Mouse (Mus musculus) embryonic facial prominence, embryonic 12.5 days (tissue): ENCODE data around the gene Tnnt3. TPM values are rescaled to one million over a fixed set of nuclear protein-coding genes. Genes with fewer than 3 reads are reported as not detected.
A peak's percentile ranks its signal among the peaks of the same experiment; 100 is the strongest.

ENCODE experiments used
- ATAC-seq: fragments of 200-750 bp; cut with Nextera tagmentation; 2 replicates; pipeline ENCODE4 v1.8.0; 2017; ENCODE audit not compliant: insufficient number of reproducible peaks, insufficient read depth, low FRiP score, low TSS enrichment
- H3K27ac ChIP-seq: fragments of 300-500 bp; sonication (generic); 2 replicates; pipeline ENCODE4 v1.5.1; 2016; ENCODE audit warnings: mild to moderate bottlenecking
- H3K27me3 ChIP-seq: fragments of 300-500 bp; sonication (generic); 2 replicates; pipeline ENCODE4 v1.6.1; 2016; ENCODE audit warnings: mild to moderate bottlenecking, moderate library complexity
- H3K36me3 ChIP-seq: fragments of 300-500 bp; sonication (generic); 2 replicates; pipeline ENCODE4 v1.6.1; 2016; ENCODE audit warnings: mild to moderate bottlenecking
- H3K4me1 ChIP-seq: fragments of 300-500 bp; sonication (generic); 2 replicates; pipeline ENCODE4 v1.6.1; 2016
- H3K4me2 ChIP-seq: fragments of 300-500 bp; sonication (generic); replicated peaks from 2 replicates; pipeline ENCODE4 v1.6.1; 2016; ENCODE audit warnings: mild to moderate bottlenecking, moderate library complexity
- H3K4me3 ChIP-seq: fragments of 300-500 bp; sonication (generic); 2 replicates; pipeline ENCODE4 v1.5.1; 2016; ENCODE audit warnings: mild to moderate bottlenecking
- H3K9ac ChIP-seq: fragments of 300-500 bp; sonication (generic); 2 replicates; pipeline ENCODE4 v1.6.1; 2016; ENCODE audit warnings: mild to moderate bottlenecking, moderate library complexity
- H3K9me3 ChIP-seq: fragments of 300-500 bp; sonication (generic); 2 replicates; pipeline ENCODE4 v1.6.1; 2016; ENCODE audit warnings: mild to moderate bottlenecking, moderate library complexity
- WGBS: fragments of 180-500 bp; shearing (Covaris S2); methylation state at CpG from one replicate; pipeline ENCODE4 v1.1.7; 2016; 5-methylcytosine and 5-hydroxymethylcytosine counted together
- polyA plus RNA-seq: library from polyadenylated mRNA; unstranded; fragments of >200 nt; fragmentation: Nextera tagmentation; extraction: Ambion mirVana; gene quantifications from 2 replicates; pipeline ENCODE4 v1.2.1, GENCODE M21; 2016

The Tnnt3 gene
- polyA plus RNA-seq, 1 experiment from 2014 or later = 6.9 TPM

GRCm38 (mm10) chr7:142462594-142463078, 36.0 kb upstream of the Tnnt3 start:
- no peaks in the 10 kb centered on the region for H3K36me3 ChIP-seq
- no peak for ATAC-seq
- H3K4me1 ChIP-seq = peaks cover 17% of the 10 kb centered on the region
- 82% methylated on average over 4 of the region's 4 CpGs for WGBS
- H3K27ac ChIP-seq = 0 out of 2 replicates have a peak overlapping the region, but pooled peaks have one; percentile 12
- no peaks in the 10 kb centered on the region for H3K27me3 ChIP-seq
- H3K4me2 ChIP-seq = no peak overlapping the region
- H3K9ac ChIP-seq = no peak overlapping the region
- no peak overlapping the region for H3K4me3 ChIP-seq
- H3K9me3 ChIP-seq = no peaks in the 10 kb centered on the region

GRCm38 (mm10) chr7:142470171-142470691, 28.4 kb upstream of the Tnnt3 start:
- Histone ChIP-seq H3K4me1 (peaks cover 42% of the 10 kb centered on the region), H3K27ac (peak overlapping the region; percentile 88), H3K4me2 (no peak overlapping the region), H3K9me3 (no peaks in the 10 kb centered on the region), H3K9ac (no peak overlapping the region), H3K4me3 (no peak overlapping the region), H3K36me3 (no peaks in the 10 kb centered on the region), H3K27me3 (no peaks in the 10 kb centered on the region)
- 75% methylated on average over 7 of the region's 7 CpGs for WGBS
- no peak for ATAC-seq

GRCm38 (mm10) chr7:142470808-142471413, 27.7 kb upstream of the Tnnt3 start:
- Histone ChIP-seq H3K27ac (peak overlapping the region; percentile 88), H3K27me3 (no peaks in the 10 kb centered on the region), H3K9me3 (no peaks in the 10 kb centered on the region), H3K4me2 (0 out of 2 replicates have a peak overlapping the region, but pooled peaks have one; percentile 18), H3K9ac (no peak overlapping the region), H3K4me1 (peaks cover 47% of the 10 kb centered on the region), H3K4me3 (no peak overlapping the region), H3K36me3 (no peaks in the 10 kb centered on the region)
- 14% methylated on average over 4 of the region's 4 CpGs for WGBS
- no peak for ATAC-seq

GRCm38 (mm10) chr7:142471414-142471861, 27.2 kb upstream of the Tnnt3 start:
- Histone ChIP-seq H3K27me3 (no peaks in the 10 kb centered on the region), H3K4me2 (peak overlapping the region; percentile 18; the same call in 1 of the 2 replicates), H3K4me3 (no peak overlapping the region), H3K27ac (peak overlapping the region; percentile 88), H3K9me3 (no peaks in the 10 kb centered on the region), H3K9ac (peak overlapping the region; percentile 56; the same call in 1 of the 2 replicates), H3K4me1 (peaks cover 47% of the 10 kb centered on the region), H3K36me3 (no peaks in the 10 kb centered on the region)
- 45% methylated on average over 6 of the region's 6 CpGs for WGBS
- ATAC-seq = no peak

GRCm38 (mm10) chr7:142471884-142472570, 26.6 kb upstream of the Tnnt3 start:
- Histone ChIP-seq H3K27ac (peak overlapping the region; percentile 88), H3K9me3 (no peaks in the 10 kb centered on the region), H3K4me1 (peaks cover 47% of the 10 kb centered on the region), H3K4me3 (no peak overlapping the region), H3K9ac (peak overlapping the region; percentile 56), H3K4me2 (peak overlapping the region; percentile 18; the same call in 1 of the 2 replicates), H3K27me3 (no peaks in the 10 kb centered on the region), H3K36me3 (no peaks in the 10 kb centered on the region)
- no peak for ATAC-seq
- WGBS = 33% methylated on average over 14 of the region's 15 CpGs

- Histone ChIP-seq H3K9me3 (no peaks in the 10 kb centered on the region), H3K9ac (no peak overlapping the region; the same call in 1 of the 2 replicates), H3K4me3 (no peak overlapping the region), H3K4me1 (peaks cover 47% of the 10 kb centered on the region), H3K4me2 (0 out of 2 replicates have a peak overlapping the region, but pooled peaks have one; percentile 4), H3K36me3 (no peaks in the 10 kb centered on the region), H3K27me3 (no peaks in the 10 kb centered on the region), H3K27ac (peak overlapping the region; percentile 88; the same call in 1 of the 2 replicates)
- ATAC-seq = no peak
- WGBS = 92% methylated on average over 4 of the region's 4 CpGs
Measured at GRCm38 (mm10) chr7:142472936-142473335, 25.7 kb upstream of the Tnnt3 start.

GRCm38 (mm10) chr7:142473476-142473875, 25.2 kb upstream of the Tnnt3 start:
- Histone ChIP-seq H3K9ac (no peak overlapping the region), H3K36me3 (no peaks in the 10 kb centered on the region), H3K4me2 (no peak overlapping the region), H3K4me1 (peaks cover 47% of the 10 kb centered on the region), H3K9me3 (no peaks in the 10 kb centered on the region), H3K27me3 (no peaks in the 10 kb centered on the region), H3K4me3 (no peak overlapping the region), H3K27ac (0 out of 2 replicates have a peak overlapping the region, but pooled peaks have one; percentile 88)
- no peak for ATAC-seq
- 86% methylated on average over 2 of the region's 2 CpGs for WGBS

GRCm38 (mm10) chr7:142474799-142475198, 23.8 kb upstream of the Tnnt3 start:
- 89% methylated on average over 14 of the region's 14 CpGs for WGBS
- H3K27me3 ChIP-seq = no peaks in the 10 kb centered on the region
- H3K9ac ChIP-seq = no peak overlapping the region
- 0 out of 2 replicates have a peak overlapping the region, but pooled peaks have one; percentile 1 for H3K27ac ChIP-seq
- H3K4me1 ChIP-seq = peaks cover 43% of the 10 kb centered on the region
- no peaks in the 10 kb centered on the region for H3K36me3 ChIP-seq
- no peak overlapping the region for H3K4me2 ChIP-seq
- no peak overlapping the region for H3K4me3 ChIP-seq
- no peak for ATAC-seq
- H3K9me3 ChIP-seq = no peaks in the 10 kb centered on the region

GRCm38 (mm10) chr7:142475641-142476040, 23.0 kb upstream of the Tnnt3 start:
- no peaks in the 10 kb centered on the region for H3K27me3 ChIP-seq
- no peak overlapping the region for H3K4me2 ChIP-seq
- H3K36me3 ChIP-seq = no peaks in the 10 kb centered on the region
- H3K9me3 ChIP-seq = no peaks in the 10 kb centered on the region
- peaks cover 42% of the 10 kb centered on the region for H3K4me1 ChIP-seq
- peak overlapping the region; percentile 12; the same call in 1 of the 2 replicates for H3K27ac ChIP-seq
- H3K9ac ChIP-seq = no peak overlapping the region
- 68% methylated on average over 7 of the region's 7 CpGs for WGBS
- no peak for ATAC-seq
- no peak overlapping the region for H3K4me3 ChIP-seq

GRCm38 (mm10) chr7:142476271-142476670, 22.4 kb upstream of the Tnnt3 start:
- H3K27ac ChIP-seq = no peak overlapping the region
- H3K4me3 ChIP-seq = no peak overlapping the region
- H3K4me2 ChIP-seq = no peak overlapping the region
- H3K9me3 ChIP-seq = no peaks in the 10 kb centered on the region
- no peaks in the 10 kb centered on the region for H3K36me3 ChIP-seq
- peaks cover 43% of the 10 kb centered on the region for H3K4me1 ChIP-seq
- no peak overlapping the region for H3K9ac ChIP-seq
- H3K27me3 ChIP-seq = no peaks in the 10 kb centered on the region
- WGBS = 72% methylated on average over 5 of the region's 5 CpGs
- no peak for ATAC-seq

- Histone ChIP-seq H3K9me3 (no peaks in the 10 kb centered on the region), H3K4me1 (peaks cover 43% of the 10 kb centered on the region), H3K27me3 (no peaks in the 10 kb centered on the region), H3K9ac (no peak overlapping the region), H3K4me2 (no peak overlapping the region), H3K36me3 (no peaks in the 10 kb centered on the region), H3K27ac (no peak overlapping the region), H3K4me3 (no peak overlapping the region)
- no peak for ATAC-seq
- WGBS = 87% methylated on average over 13 of the region's 13 CpGs
Measured at GRCm38 (mm10) chr7:142476795-142477452, 21.7 kb upstream of the Tnnt3 start.
